Mouse (Mus musculus): ENCODE data around the gene Rplp2.

Rplp2 gene

DNA sequence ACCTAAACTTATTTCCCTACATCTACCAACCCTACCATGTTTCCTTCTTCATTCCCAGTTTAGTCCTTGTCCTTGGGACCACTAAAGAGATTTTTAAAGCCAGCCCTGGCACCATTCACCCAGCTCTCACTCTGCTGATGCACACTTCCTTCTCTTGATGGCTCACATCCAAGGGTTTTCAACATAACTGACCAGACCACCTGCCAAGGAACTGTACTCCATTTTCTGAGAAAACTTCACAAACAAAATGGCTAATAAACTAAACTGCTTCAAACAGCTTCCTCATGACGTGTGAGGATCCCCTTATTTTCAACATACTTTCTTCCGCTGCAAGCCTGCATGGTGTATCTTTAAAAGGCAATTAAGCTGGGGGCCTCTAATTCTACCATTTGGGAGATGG, 6.5 kb downstream of the Rplp2 start:
- DNase-seq = no peak

DNA sequence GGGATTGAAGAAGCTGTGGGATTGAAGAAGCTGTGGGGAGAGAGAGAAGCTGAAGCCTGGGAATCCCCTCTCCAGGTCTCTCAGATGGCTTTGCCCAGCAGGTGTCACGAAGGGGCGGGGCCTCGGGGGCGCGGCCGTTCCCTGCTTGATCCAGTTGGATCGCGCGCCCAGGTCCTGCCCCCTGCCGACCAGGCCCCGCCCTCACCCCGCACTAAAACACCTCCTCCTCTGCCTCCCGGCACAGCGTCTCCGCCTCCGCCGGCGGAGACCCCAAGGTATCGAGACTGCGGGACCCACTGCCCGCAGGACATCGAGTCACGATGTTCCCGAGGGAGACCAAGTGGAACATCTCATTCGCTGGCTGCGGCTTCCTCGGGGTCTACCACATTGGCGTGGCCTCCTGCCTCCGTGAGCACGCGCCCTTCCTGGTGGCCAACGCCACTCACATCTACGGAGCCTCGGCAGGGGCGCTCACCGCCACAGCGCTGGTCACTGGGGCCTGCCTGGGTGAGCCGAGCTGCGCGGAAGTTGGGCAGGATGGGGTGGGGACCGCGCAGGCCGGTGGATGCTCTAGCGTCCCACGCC, 7.9 kb downstream of the Rplp2 start, which contains the start of gene Pnpla2:
Gene Pnpla2, plus strand, starts transcription at position 232 of the 585 bp plus-strand sequence.
- peak; percentile 88 for DNase-seq

DNA sequence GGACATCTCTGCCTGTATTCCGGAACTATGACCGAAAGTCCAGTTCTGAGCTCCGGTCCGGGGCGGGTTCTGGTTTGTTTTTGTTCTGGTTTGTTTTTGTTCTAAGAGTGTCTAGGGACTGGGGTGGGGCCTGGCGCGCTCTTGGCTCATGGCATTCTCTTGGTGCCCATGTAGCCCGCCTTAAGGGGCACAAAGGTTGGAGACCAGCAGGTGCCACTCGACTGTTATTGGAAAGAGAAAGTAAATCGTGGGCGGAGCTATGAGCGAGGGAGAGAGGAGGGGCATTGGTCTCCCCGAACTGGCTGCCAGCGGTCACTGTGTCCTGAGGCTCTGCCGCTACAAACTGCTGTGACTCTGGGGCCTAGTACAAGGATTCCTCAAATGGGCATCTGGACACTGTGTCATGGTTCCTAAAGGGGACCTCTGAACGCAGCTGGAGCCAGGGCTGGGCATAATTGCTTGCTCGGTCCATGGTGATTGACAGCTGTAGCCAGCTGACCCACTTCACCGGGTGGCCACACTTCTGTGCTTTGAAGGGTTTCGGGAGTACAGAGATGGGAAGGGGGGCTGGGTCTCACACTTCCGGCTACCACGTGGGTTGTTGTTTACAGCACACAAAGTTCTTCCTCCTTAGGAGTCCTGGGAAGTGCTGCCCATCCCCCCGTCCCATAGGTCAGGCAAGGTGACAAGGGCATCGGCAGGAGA, 8.6 kb downstream of the Rplp2 start:
- DNase-seq = peak; percentile 66

DNA sequence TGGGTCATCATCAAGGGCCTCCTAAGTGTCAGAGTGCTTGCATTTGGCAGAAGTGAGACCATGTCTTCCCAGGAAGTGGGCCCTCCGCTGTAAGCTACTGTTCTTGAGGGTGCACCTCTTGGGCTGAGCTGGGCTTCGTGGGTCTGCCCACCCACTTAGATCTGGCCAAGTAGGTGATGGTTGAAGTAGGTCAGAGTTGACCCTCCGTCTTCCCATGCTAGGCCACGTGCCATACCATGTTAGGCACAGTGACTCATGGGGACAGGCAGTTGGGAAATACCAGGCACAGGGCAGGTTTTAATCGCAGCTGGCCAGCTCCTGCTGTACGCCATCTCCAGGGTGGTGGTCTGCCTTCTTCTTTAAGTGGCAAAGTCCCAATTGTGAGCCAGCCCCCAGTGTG, 9.6 kb downstream of the Rplp2 start:
- no peak for DNase-seq

DNA sequence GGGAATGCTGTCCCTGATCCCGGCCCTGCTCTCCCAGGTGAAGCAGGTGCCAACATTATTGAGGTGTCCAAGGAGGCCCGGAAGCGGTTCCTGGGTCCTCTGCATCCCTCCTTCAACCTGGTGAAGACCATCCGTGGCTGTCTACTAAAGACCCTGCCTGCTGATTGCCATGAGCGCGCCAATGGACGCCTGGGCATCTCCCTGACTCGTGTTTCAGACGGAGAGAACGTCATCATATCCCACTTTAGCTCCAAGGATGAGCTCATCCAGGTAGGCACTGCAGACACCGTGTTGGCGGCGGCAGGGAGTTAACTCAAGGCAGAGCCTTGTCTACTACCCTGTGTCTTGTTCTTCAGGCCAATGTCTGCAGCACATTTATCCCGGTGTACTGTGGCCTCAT, 10.1 kb downstream of the Rplp2 start:
- DNase-seq = no peak

DNA sequence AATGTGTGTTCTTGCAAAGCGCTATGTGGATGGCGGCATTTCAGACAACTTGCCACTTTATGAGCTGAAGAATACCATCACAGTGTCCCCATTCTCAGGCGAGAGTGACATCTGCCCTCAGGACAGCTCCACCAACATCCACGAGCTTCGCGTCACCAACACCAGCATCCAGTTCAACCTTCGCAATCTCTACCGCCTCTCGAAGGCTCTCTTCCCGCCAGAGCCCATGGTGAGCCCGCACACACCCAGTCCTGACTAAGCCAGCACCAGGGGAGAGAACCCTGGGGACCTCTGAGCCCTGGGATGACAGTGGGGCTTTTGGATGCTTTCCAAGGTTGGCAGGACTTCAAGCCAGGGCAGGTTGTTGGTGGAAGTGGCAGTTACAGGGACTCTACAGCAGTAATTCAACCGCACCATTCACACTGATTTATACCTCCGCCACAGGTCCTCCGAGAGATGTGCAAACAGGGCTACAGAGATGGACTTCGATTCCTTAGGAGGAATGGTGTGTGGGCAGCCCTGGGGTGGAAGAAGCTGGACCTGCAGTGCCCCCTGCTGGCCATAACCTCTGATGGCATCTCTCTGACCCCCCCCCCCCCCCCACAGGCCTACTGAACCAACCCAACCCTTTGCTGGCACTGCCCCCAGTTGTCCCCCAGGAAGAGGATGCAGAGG, 11.0 kb downstream of the Rplp2 start:
- DNase-seq = peak; percentile 62

DNA sequence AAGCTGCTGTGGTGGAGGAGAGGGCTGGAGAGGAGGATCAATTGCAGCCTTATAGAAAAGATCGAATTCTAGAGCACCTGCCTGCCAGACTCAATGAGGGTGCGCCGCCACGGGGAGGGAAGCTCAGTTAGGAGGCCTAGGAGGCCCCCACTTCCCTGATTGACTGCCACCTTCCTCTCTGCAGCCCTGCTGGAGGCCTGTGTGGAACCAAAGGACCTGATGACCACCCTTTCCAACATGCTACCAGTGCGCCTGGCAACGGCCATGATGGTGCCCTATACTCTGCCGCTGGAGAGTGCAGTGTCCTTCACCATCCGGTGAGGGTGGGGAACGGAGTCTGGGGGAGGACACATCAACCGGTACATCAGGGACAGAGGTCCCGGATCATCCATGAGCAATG, 11.5 kb downstream of the Rplp2 start:
- peak; percentile 51 for DNase-seq

DNA sequence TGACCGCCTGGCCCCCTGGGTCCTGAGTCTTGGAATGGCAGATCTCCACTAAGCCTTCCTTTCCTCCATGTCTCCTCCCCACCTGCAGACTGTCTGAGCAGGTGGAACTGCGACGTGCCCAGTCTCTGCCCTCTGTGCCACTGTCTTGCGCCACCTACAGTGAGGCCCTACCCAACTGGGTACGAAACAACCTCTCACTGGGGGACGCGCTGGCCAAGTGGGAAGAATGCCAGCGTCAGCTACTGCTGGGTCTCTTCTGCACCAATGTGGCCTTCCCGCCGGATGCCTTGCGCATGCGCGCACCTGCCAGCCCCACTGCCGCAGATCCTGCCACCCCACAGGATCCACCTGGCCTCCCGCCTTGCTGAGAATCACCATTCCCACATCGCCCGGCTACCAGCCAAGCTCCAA, 12.1 kb downstream of the Rplp2 start:
- DNase-seq = peak; percentile 83

DNA sequence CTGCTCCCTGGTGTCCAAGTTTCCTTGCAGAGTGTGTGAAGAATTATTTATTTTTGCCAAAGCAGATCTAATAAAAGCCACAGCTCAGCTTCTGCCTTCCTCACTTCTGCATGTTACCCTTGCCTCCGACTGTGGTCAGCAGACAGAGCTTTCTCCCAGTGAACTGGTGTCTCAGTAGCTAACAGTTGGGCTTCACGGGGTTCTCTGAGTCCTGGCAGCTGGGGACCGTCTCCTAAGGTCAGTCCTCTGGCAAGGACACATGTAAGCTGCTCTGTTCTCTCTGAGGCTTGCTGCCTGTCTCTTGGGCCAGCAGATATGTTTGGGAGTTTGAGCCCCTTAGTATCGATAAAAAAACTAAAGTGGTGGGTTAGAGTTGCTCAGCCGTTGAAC, 12.8 kb downstream of the Rplp2 start:
- no peak for DNase-seq

DNA sequence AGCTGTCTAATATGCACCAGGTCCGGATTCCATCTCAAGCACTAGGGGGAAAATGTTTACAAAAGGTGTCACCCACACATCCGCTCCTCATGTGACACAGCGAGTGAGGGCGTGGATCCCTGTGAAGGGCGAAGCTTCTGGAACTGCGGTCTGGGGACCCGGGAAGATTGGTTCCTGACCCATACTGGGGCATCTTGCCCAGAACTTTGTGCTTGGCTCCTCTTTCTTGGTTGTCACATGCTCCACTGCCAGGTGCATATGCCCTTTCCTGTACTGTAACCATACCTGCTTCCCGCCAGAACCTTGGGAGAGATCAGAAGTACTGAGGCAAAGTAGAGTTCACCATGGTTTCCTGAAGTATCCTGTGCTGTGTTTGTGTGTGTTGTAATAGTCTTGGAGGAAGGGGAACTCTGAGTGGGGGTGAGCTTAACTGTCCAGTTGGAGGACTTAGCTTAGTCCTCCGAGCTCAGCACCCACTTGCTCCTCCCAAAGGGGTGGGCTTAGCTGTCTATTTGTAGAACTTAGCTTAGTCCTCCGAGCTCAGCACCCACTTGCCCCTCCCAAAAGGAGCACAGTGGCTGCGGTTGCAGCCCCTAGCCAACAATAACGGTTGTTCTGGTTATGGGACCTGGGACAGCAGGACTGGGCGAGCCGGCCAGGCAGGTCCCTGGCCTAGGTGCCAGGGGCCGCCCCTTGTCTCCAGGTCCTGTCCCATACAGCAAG, 13.4 kb downstream of the Rplp2 start, which contains the start of gene Cracr2b:
Gene Cracr2b, plus strand, starts transcription at position 704 of the 723 bp plus-strand sequence.
- DNase-seq = no peak

DNA sequence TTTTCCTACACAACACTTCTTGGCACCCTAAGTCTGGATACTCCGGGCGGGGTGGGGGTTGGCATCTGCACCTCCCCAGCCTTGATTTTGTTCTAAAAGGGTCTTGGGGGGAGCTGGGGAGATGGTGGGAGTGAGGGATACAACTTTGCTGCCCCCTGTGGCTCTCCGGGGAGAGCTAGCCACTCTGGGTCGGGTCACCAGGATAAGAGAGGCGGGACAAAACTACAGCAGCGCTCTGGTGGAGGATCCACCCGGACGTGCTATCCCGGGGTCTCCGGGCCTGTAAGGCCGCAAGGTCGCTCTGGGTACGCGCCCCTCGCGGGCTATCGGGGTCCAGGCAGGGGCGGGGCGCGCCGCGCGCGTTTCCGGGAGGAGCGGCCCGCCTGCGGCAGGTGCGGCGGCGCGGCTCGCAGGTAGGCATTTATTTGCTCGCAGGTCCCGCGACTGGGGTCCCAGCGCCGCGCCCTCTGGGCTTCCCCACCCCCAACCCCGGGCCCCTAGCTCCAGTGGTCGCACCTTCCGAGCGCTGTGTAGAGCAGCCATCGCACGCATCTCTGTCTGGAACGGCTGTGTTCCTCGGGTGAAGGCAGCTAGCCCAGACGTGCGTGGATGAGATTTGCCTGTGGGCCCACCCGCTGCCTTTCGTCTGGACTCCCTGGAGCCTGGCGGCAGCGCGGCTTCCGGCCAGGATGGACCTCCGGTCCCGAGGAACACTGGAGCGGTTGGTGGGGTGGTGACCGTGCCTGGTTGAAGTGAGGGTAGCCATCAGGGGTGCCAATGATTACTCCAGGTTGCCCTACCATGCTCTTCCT, 14.6 kb downstream of the Rplp2 start:
- no peak for DNase-seq

DNA sequence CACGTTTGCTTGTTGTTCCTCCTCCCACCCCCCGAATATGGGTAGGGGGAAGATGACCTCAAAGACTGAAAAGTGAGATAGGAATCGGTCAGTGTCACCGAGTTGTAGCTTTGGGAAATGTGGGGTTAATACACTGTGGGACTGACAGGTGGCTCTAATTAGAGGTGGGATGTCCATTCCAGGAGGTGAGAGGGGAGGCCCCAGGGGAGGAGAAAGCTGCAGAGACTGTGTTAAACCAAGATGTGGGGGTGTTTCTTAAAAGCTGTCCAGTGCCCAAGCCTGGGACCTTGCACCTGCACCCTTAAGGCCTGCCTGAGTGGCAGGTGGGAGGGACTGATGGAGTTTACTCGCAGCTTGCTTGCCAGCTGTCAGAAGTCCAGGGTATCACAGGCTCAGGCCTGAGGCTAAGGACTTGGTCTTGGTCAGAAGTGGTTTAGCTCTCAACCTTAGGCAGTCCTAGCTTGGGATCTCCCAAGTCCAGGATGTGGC, 15.2 kb downstream of the Rplp2 start:
- no peak for DNase-seq

DNA sequence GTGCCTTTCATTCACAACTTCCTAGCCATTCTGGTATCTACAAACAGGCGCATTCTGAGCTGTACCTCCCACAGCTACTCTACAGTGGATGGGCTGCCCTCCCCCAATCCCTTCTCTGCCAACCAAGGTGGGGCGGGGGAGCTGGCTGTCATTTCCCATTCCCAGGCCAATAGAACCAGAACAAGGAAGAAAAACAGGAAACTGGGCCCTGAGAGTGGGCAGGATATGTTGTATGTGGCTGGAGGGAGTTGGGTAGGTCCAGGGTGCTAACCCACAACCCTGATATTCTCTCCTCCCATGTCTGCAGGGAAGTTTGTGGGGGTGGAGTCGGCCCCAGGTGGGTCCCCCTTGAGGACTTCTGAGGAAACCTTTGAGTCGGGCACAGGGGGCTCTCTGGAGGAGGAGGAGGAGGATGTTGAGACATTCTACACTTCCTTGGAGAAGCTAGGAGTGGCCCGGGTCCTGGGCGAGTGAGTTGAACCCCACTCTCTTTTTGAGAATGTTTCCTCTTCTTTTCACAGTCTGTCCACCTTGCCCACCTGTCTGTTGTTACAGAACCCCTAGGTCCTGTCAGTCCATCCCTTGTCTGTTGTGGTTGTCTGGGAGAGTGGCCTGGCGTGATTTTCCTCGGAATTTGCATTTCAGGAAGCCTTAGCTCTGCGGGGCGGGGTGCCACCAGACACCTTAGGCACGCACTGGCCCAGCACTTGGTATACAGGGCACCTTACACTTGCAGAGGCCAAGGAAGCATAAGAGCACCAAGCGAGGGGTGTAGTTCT, 16.8 kb downstream of the Rplp2 start:
- no peak for DNase-seq

DNA sequence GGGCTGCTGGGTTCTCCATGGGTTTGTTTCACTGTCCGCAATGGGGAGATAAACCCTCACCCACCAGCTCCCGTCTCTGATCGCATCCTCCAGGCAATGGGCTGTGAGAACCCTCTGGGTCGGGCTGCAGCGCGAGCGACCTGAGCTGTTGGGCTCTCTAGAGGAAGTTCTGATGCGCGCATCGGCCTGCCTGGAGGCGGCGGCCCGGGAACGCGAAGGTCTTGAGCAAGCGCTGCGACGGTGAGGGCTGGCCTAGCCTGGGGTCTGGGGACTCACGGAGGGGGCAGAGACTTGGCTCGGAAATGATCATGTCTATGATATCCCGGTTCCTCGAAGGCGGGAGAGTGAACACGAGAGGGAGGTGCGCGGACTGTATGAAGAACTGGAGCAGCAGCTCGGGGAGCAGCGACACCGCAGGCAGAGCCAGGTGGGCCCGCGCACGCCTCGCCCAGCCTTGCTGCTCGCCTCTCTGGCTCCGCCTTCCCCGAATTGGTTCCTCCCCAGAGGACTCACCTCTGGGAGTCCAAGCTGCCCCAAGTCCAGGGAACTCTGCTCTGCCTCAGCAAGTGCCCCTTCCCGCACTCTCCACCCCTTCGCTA, 17.5 kb downstream of the Rplp2 start:
- DNase-seq = no peak

DNA sequence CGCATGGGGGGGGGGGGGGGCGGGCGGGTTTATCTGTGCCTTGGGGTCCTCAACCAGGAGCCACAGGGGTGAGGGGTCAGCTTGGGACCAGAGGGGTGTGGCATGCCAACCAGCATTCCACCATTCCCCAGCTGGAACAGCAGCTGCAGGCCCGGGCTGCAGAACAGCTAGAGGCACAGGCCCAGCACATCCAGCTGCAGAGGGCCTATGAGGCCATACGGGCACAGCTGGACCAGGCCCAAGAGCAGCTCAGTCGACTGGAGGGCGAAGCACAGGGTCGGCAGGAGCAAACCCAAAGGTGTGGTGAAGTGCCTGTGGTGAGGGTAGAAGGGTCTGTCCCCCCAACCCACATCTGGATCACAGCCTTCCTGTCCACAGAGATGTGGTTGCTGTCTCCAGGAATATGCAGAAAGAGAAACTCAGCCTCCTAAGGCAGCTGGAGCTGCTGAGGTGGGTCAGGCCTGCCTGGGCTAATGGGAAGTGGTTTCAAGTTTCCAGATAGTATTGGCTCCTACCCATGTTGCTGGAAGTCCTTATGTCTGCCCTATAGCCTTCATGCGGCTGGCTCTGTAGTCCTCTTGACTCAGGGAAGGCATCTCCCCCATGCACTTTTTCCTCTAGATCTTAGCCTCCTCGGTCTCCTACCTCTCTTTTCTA, 18.3 kb downstream of the Rplp2 start:
- DNase-seq = no peak

DNA sequence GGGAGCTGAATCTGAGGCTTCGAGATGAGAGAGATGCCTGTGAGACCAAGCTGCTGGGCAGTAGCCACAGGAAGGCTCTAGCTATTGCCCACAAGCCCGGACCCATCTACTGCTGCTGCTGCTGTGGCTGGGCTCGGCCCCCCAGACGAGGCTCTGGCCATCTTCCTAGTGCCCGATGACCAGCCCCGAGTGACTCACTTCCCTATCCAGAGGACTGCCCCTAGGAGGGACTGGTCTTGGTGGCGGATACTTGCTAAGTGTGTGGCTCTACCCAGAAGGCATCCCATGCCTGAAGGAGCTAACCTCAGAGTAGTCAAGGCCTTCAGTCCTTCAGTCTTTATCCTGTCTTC, 18.9 kb downstream of the Rplp2 start:
- DNase-seq = no peak

DNA sequence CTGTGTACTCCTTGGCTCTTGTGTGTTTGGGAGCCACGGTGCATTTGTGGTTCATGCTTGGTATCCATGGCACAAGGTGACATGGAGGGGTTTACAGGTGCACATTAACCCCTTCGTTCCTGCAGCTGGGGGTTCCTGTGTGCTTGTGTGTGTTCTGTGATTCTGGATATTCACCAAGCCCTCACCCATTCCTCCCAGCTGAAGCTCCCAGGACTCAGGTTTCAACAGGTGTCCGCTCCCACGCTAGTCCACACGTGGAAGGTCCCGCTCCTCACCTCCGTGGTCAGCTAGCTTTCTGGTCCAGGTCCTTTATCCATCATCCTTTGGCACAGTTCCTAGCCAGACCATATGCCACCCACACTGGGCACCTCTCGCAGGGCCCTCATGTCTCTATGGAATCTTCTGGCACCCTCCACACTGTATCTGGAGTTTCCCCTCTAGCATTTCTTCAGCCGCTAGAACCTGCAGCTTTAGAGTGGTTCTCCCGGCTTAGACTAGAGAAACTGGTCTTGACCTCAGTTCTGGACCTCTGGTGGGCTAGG, 19.5 kb downstream of the Rplp2 start:
- no peak for DNase-seq

DNA sequence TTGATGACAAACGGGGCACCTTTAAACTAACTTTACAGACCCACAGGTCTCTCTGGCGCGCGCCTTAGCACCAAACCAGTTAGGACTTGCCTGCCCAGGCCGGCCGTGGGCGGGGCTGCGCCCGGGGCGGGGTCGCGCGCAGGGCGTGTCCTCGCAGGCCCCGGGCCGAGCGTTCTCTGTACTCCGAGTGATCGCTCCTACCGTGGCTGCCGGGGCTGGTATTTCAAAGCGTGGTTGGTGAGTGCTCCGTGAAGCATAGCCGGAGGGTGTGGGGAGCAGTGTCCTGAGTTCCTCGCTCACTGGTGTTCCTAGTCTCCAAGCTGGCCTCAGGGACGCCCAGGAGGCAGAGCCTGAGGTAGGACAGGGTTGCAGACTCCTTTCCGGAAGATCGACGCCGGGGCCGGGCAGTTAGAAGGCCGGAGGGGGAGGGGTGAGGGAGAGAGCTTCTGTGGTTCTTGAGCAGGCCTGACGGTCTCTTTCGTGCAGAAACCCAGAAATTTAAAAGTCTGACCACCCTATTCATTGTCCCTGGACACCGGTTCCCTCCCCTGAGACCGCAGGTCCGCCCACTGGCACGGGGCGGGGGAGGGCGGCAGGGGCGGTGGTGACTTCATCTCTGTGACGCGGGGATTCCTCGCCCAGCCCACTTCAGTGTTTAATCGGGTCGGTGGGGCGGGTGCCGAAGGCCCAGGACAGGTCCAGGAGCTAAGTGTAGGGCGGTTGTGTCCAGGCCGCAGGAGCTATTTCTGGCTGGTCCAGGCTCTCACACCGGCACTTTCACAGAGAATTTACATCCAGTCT, 20.3 kb downstream of the Rplp2 start, which contains the start of gene Cd151:
Gene Cd151, plus strand, starts transcription at position 163 of the 801 bp plus-strand sequence.
- peak; percentile 74 for DNase-seq

DNA sequence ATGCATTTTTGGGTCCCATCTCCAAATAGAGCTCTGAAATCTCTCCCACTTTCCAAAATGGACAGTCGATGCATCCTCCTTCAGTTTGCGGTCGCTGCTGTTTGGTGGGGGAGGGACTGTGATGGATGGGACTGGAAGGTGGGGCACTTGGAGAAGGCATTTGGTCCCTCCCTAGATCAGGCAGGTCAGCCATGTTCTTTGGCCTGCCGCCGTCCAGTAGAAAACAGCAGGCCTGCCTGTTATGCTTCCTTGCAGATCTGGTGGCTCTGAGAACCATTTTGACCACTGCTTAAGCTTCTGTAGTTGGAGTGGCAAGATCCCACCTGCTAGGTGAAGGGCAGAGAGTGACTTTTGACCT, 21.0 kb downstream of the Rplp2 start:
- DNase-seq = no peak

Measured in cerebellum, adult 11 months (tissue).